Mouse (Mus musculus) forebrain, embryonic 10.5 days (tissue): ENCODE measurements around the gene Lrrc42. TPM values are rescaled to one million over a fixed set of nuclear protein-coding genes. Genes with fewer than 3 reads are reported as not detected.

Experiments
- DNase-seq: peaks from one replicate; pipeline ENCODE4 v3.0.0-alpha.2; 2017; ENCODE audit warnings: low spot score; ENCODE audit errors: extremely low spot score
- H3K27ac ChIP-seq: fragments of 300-500 bp; sonication (generic); 2 replicates; pipeline ENCODE4 v1.5.1; 2016; ENCODE audit warnings: mild to moderate bottlenecking
- H3K27me3 ChIP-seq: fragments of 300-500 bp; sonication (generic); 2 replicates; pipeline ENCODE4 v1.6.1; 2016; ENCODE audit warnings: mild to moderate bottlenecking; ENCODE audit not compliant: poor library complexity, severe bottlenecking
- H3K36me3 ChIP-seq: fragments of 300-500 bp; sonication (generic); replicated peaks from 2 replicates; pipeline ENCODE4 v1.6.1; 2016; ENCODE audit warnings: mild to moderate bottlenecking, moderate library complexity
- H3K4me1 ChIP-seq: fragments of 300-500 bp; sonication (generic); 2 replicates; pipeline ENCODE4 v1.6.1; 2016
- H3K4me3 ChIP-seq: fragments of 300-500 bp; sonication (generic); 2 replicates; pipeline ENCODE4 v1.5.1; 2016; ENCODE audit warnings: mild to moderate bottlenecking, moderate library complexity
- H3K9me3 ChIP-seq: fragments of 300-500 bp; sonication (generic); 2 replicates; pipeline ENCODE4 v1.6.1; 2016; ENCODE audit warnings: mild to moderate bottlenecking, moderate library complexity
- WGBS: fragments of 180-500 bp; shearing (Covaris S2); methylation state at CpG from one replicate; pipeline ENCODE4 v1.1.7; 2016; 5-methylcytosine and 5-hydroxymethylcytosine counted together
- polyA plus RNA-seq: library from polyadenylated mRNA; unstranded; fragments of >200 nt; fragmentation: Nextera tagmentation; extraction: Ambion mirVana; gene quantifications from 2 replicates; pipeline ENCODE4 v1.2.1, GENCODE M21; 2016

Gene Lrrc42
- polyA plus RNA-seq: 89.5 and 95.6 TPM in 2 replicates

GRCm38 (mm10) chr4:107253125-107254091 lies at the start of gene Lrrc42, which contains the start of gene Hspb11:
Lrrc42 (minus strand) TSS chr4:107253532.
Hspb11 (plus strand) TSS chr4:107253593.
- peak within 1 kb of the TSS; percentile 79 for H3K4me3 ChIP-seq
- peak; percentile 99 for DNase-seq
- H3K27ac ChIP-seq: peak within 1 kb of the TSS; percentile 95
- no peaks in the 10 kb centered on the region for H3K36me3 ChIP-seq
- peaks cover 49% of the 10 kb centered on the region for H3K4me1 ChIP-seq
- under 1% methylated on average over 93 of the region's 101 CpGs for WGBS
- H3K27me3 ChIP-seq: no peaks in the 10 kb centered on the region
- H3K9me3 ChIP-seq: no peaks in the 10 kb centered on the region

GRCm38 (mm10) chr4:107302832-107303231 lies 49.5 kb upstream of the Lrrc42 start:
- DNase-seq: no peak
- Histone ChIP-seq H3K27me3 (peaks cover 8% of the 10 kb centered on the region; the same call in 1 of the 2 replicates), H3K4me3 (no peak overlapping the region), H3K27ac (no peak overlapping the region), H3K36me3 (no peaks in the 10 kb centered on the region), H3K9me3 (no peaks in the 10 kb centered on the region), H3K4me1 (peaks cover 9% of the 10 kb centered on the region)
- WGBS: 81% methylated on average over 4 of the region's 4 CpGs

- peaks cover 9% of the 10 kb centered on the region for H3K4me1 ChIP-seq
- WGBS: 91% methylated on average over 9 of the region's 9 CpGs
- H3K9me3 ChIP-seq: no peaks in the 10 kb centered on the region
- peaks cover 8% of the 10 kb centered on the region; the same call in 1 of the 2 replicates for H3K27me3 ChIP-seq
- H3K4me3 ChIP-seq: no peak overlapping the region
- DNase-seq: no peak
- no peak overlapping the region for H3K27ac ChIP-seq
- no peaks in the 10 kb centered on the region for H3K36me3 ChIP-seq
These were observed 48.9 kb upstream of the Lrrc42 start for GRCm38 (mm10) chr4:107302221-107302620.

GRCm38 (mm10) chr4:107300902-107301555 lies 47.7 kb upstream of the Lrrc42 start:
- no peak for DNase-seq
- H3K9me3 ChIP-seq: no peaks in the 10 kb centered on the region
- H3K27ac ChIP-seq: no peak overlapping the region
- H3K27me3 ChIP-seq: 0 out of 2 replicates have a peak, but pooled peaks cover 4% of the 10 kb centered on the region
- no peaks in the 10 kb centered on the region for H3K36me3 ChIP-seq
- no peak overlapping the region for H3K4me3 ChIP-seq
- WGBS: 95% methylated on average over 1 of the region's 1 CpGs
- peaks cover 4% of the 10 kb centered on the region; the same call in 1 of the 2 replicates for H3K4me1 ChIP-seq

- H3K27ac ChIP-seq: no peak overlapping the region
- H3K4me3 ChIP-seq: no peak overlapping the region
- 0 out of 2 replicates have a peak, but pooled peaks cover 4% of the 10 kb centered on the region for H3K27me3 ChIP-seq
- H3K4me1 ChIP-seq: peaks cover 1% of the 10 kb centered on the region; the same call in 1 of the 2 replicates
- H3K36me3 ChIP-seq: no peaks in the 10 kb centered on the region
- no peak for DNase-seq
- no peaks in the 10 kb centered on the region for H3K9me3 ChIP-seq
- WGBS: 84% methylated on average over 4 of the region's 4 CpGs
These were observed 47.0 kb upstream of the Lrrc42 start for GRCm38 (mm10) chr4:107300371-107300770.

GRCm38 (mm10) chr4:107299779-107300340 lies 46.5 kb upstream of the Lrrc42 start:
- Histone ChIP-seq H3K4me3 (no peak overlapping the region), H3K27me3 (0 out of 2 replicates have a peak, but pooled peaks cover 4% of the 10 kb centered on the region), H3K27ac (no peak overlapping the region), H3K36me3 (no peaks in the 10 kb centered on the region), H3K4me1 (no peaks in the 10 kb centered on the region), H3K9me3 (no peaks in the 10 kb centered on the region)
- no peak for DNase-seq
- 91% methylated on average over 7 of the region's 7 CpGs for WGBS

- Histone ChIP-seq H3K4me3 (no peak overlapping the region), H3K36me3 (no peaks in the 10 kb centered on the region), H3K9me3 (no peaks in the 10 kb centered on the region), H3K27me3 (no peaks in the 10 kb centered on the region), H3K4me1 (no peaks in the 10 kb centered on the region), H3K27ac (no peak overlapping the region)
- no peak for DNase-seq
- WGBS: 87% methylated on average over 8 of the region's 8 CpGs
These were observed 44.8 kb upstream of the Lrrc42 start for GRCm38 (mm10) chr4:107298071-107298606.

GRCm38 (mm10) chr4:107292273-107292662 lies 38.9 kb upstream of the Lrrc42 start:
- Histone ChIP-seq H3K36me3 (no peaks in the 10 kb centered on the region), H3K27ac (no peak overlapping the region), H3K4me3 (no peak overlapping the region), H3K9me3 (no peaks in the 10 kb centered on the region), H3K27me3 (no peaks in the 10 kb centered on the region), H3K4me1 (peaks cover 4% of the 10 kb centered on the region; the same call in 1 of the 2 replicates)
- WGBS: 71% methylated on average over 4 of the region's 4 CpGs
- no peak for DNase-seq

- H3K36me3 ChIP-seq: no peaks in the 10 kb centered on the region
- no peak overlapping the region for H3K27ac ChIP-seq
- H3K4me1 ChIP-seq: peaks cover 4% of the 10 kb centered on the region; the same call in 1 of the 2 replicates
- H3K27me3 ChIP-seq: no peaks in the 10 kb centered on the region
- WGBS: 90% methylated on average over 7 of the region's 7 CpGs
- no peak overlapping the region for H3K4me3 ChIP-seq
- DNase-seq: no peak
- no peaks in the 10 kb centered on the region for H3K9me3 ChIP-seq
These were observed 38.4 kb upstream of the Lrrc42 start for GRCm38 (mm10) chr4:107291611-107292272.

- DNase-seq: no peak
- 94% methylated on average over 2 of the region's 2 CpGs for WGBS
- no peaks in the 10 kb centered on the region for H3K36me3 ChIP-seq
- no peaks in the 10 kb centered on the region for H3K9me3 ChIP-seq
- no peaks in the 10 kb centered on the region for H3K27me3 ChIP-seq
- peaks cover 4% of the 10 kb centered on the region; the same call in 1 of the 2 replicates for H3K4me1 ChIP-seq
- H3K27ac ChIP-seq: no peak overlapping the region
- H3K4me3 ChIP-seq: no peak overlapping the region
These were observed 34.2 kb upstream of the Lrrc42 start for GRCm38 (mm10) chr4:107287517-107287916.

- Histone ChIP-seq H3K4me3 (no peak overlapping the region), H3K4me1 (peaks cover 4% of the 10 kb centered on the region; the same call in 1 of the 2 replicates), H3K27ac (no peak overlapping the region), H3K27me3 (no peaks in the 10 kb centered on the region), H3K9me3 (no peaks in the 10 kb centered on the region), H3K36me3 (no peaks in the 10 kb centered on the region)
- DNase-seq: no peak
- WGBS: 92% methylated on average over 8 of the region's 8 CpGs
These were observed 33.1 kb upstream of the Lrrc42 start for GRCm38 (mm10) chr4:107286386-107286785.
